Mouse (Mus musculus): ENCODE results near the gene Gmnn.
A peak's percentile ranks its signal among the peaks of the same experiment; 100 is the strongest.
"Not testable (repeated sequence)": the region's sequence is repeated elsewhere in the genome, so short reads cannot be mapped to it uniquely, and the experiment has no call there.

Gene Gmnn

DNA sequence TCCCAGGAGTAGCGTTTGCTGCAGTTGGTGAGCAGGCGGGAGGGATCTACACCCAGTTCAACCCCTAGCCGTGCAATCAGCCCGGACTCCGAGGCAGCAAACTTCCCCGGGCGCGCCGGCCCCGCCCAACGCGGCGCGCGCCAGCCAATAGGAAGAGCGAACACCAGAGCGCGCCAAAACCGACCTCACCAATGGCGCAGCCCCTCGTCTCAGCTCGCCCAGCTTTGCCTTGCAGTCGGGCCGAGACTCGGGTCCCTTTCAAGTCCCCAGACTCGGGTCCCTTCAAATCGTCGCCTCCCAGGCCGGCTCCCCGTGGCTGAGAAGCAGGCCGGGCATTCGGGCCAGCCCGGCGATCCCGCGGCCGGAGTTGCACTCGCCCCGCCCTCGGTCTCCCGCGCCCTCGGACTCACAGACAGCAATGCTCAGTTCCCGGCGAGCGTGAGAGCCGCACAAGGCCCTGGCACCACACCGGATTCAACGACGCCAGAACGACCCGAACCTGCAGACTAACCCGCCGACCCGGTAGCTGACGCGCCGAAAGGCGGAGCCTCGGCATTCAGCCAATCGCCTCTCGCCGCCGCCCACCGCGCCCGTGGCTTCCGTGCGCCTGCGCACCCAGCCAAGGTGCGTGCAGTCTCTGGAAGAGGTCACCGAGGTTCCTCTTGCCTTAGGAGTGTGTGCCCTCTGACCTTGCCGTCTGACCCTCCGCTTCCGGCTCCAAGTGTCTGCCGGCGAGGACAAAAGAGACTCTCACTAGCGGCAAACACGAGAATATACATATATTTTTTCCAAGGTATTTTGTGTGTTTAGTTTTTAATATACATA, at the start of gene Gmnn:
Gmnn (minus strand) TSS at position 521 of the 825 bp plus-strand sequence.
- DNase-seq, result peak; percentile 91

- DNase-seq, result no peak
These were observed 44.4 kb upstream of the Gmnn start for GRCm38 (mm10) chr13:24806079-24806478.

DNA sequence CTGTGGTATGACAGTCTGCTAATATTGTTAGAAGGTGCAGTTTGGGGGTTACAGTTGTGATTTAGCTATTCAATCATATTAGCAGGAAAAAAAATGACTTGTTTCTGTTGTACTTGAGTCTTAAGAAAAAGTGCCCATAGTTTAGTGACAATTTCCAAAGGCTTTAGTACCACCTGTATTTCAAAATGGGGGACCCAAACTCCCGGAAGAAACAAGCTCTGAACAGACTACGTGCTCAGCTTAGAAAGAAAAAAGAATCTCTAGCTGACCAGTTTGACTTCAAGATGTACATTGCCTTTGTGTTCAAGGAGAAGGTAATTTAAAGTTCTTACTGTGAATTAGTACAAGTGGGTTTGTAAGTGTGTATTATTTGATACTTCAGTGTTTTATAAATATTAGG, 41.5 kb upstream of the Gmnn start:
- DNase-seq, result no peak

DNA sequence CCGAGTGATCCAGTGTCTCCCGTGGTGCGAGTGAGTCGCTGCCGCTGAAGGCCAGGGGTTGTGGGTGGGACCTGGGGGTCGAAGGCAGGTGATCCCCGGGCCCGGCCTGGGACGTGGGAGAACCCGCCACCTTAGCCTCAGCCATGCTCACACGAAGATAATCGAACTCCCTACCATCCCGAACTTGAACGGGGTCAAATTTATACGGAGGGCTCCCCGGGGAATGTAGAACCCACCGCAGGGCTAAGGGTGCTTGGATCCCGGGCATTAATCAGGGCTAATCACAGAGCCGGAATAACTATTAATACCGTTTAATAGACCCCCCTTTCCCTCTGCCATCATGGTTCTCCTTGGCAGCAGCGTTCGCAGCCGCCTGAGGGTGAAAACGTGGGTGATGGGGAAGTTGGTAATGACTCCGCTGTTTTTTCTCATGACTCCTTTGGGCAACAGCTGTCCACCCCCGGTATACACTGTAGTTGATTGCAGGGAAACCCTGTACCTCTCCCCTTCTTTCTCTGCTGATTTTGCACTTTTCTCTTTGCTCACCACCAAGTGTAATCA, 40.5 kb upstream of the Gmnn start:
- DNase-seq, result peak; percentile 37

DNA sequence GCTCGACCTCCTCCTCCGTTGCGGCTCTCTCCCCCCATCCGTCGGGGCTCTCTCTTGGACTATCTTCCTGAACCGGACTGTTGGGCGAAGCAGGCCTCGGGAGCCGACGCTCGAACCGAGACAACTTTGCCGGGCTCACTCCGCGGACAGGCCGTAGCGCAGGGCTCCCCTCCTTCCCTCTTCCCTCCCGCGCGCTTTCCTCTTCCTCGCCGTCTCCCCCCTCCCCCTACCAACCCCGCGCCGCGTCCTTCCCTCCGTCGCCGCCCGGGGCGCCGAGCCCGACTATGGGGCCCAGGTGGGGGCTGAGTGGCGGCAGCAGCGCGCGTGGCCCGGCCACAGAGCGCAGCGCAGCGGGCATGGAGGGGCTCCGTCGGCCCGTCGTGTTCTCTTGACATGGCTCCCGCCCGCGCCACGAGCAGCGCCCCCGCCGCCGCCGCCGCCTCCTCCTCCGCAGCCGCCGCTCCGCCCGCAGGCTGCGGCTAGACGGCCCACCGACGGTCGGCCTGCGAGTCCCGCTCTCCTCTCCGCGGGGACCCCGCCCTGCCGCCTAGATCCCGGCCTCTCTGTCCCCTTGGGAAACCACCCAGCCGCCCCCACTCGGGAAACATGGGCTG, 39.7 kb upstream of the Gmnn start, which contains the start of gene BC005537:
BC005537 (plus strand) TSS at position 350 of the 614 bp plus-strand sequence.
- peak; percentile 72 for DNase-seq

DNA sequence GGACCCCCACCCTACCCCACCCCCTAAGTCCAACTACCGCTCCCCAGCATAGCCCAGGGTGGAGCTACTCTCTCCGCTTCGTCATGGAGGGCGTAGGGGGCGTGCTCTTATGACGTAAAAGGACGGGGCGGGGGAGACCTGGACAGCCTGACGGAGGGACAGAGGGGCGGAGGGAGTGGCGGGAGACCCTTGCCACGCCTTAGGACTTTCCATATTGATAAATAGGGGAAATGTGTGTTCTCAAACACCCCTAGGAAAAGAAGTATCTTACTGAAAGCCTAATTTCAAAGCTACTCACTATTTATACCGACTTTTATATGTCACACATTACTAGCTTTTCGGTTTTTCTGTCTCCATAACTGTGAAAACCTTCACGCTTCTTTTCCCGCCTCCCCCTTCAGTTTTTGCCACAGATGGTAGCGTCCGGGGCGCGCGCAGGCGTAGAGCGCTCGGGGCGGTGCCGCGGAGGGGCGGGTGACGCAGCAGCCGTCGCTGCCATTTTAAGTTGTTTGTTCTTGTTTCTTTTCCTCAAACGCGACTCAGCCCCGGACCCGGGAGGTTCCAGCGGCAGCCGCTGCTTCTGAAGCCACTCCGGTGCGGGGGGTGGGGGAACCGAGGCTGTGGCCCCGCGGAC, 39.1 kb upstream of the Gmnn start:
- peak; percentile 98 for DNase-seq

- peak; percentile 58 for DNase-seq
These were observed 38.4 kb upstream of the Gmnn start for GRCm38 (mm10) chr13:24799925-24800673.

GRCm38 (mm10) chr13:24799378-24799777, 37.7 kb upstream of the Gmnn start:
- DNase-seq, result no peak

DNA sequence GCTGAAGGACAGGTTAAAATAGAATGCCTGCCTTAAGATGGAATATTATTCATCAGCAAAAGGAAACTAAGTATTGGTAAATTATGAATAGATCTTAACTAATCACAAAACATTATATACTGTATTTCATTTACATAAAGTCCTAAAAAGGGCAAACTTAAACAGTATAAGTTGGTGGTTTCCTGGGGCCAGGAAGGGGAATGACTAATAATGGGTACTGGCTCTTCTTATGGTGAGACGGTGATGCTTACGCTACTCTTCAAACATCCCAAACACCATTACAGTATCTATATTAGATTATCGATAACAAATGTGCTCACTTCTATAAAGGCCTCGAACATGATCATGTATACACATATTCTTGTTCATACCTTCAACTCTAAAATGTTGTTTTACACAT, 37.0 kb upstream of the Gmnn start:
- DNase-seq, result no peak

DNA sequence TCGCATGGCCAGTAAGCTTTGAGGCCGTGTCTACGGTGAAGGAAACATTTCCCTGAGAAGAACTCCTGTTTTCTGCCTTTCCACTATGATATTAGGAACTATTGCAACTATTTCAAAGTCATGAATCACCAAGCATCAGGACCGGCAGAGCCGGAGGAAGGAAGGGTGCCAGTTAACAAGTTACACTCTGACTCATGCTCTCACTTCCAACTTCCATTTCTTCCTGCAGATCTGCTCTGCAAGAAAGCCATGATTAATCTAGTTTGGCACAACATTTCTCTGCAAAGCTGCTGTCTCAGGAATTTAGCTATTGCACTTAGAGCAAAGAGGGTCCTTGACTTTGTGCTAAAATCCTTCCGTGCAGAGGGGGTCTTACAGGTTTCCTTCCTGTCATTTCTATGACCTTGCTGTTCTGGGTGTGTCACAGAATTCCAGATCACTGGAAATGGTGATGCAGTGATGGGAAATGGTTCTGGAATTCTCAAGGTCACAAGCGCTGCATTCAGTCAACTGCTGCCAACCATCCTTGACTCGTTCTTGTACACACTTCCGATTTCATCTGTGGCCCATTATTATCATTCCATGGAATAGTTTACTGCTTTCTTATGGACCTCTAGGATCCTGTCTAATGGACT, 30.8 kb upstream of the Gmnn start:
- DNase-seq, result no peak

GRCm38 (mm10) chr13:24791349-24791748, 29.6 kb upstream of the Gmnn start:
- DNase-seq, result no peak

GRCm38 (mm10) chr13:24787477-24787876, 25.8 kb upstream of the Gmnn start:
- no peak for DNase-seq

GRCm38 (mm10) chr13:24786014-24786490, 24.3 kb upstream of the Gmnn start:
- DNase-seq, result peak; percentile 42

DNA sequence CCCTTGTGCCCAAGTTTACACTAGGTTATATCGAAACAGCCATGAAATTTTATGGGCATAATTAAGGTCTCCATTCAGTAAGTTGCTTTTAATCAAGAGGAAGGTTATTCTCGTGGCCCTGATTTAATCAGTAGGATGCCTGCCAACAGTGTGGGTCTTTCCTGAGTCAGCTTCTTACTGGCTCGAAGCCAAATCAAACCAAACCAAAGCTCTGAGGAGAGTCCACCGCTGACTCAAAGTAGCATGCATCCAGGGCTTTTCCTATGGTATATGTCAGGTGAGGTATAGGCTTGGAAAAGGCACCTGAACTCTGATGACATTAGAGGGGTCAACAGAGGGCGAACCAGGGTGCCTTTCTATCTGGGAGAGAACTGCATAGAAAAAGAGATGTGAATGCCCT, 20.2 kb upstream of the Gmnn start:
- DNase-seq, result peak; percentile 42

DNA sequence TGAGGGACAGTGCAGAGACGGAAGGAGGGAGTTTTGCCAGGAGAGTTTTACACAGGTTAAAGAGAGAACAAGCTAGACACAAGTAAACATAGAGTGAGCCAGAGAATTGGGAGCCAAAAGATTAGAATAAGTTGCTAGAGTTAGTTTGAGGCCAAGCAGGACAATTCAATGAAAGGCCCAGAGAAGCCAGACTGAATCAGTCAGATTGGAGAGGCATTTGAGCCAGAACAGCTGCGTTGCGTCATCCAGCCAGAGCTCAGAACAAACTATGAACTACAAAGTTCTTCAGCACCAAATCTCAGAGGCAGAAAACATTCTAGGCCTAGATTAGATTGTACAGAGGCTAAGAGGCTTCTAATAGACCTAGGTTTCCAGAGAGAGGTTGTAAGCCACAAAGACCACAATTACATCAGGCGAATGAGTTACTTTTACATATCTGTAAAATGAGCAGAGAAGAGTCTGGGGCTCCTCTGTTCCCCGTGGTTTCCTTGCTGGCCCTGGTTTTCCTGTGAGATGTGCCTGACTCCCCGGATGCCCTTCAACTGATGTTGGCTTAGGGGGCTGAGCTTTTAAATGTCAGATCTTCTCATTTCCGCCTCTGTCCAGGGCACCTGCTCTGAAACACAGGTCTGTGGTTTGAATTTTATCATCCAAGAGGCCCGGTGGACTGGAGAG, 17.1 kb upstream of the Gmnn start:
- DNase-seq, result no peak

- DNase-seq, result no peak
These were observed 16.3 kb upstream of the Gmnn start for GRCm38 (mm10) chr13:24778026-24778425.

GRCm38 (mm10) chr13:24776146-24776844, 14.6 kb upstream of the Gmnn start:
- peak; percentile 67 for DNase-seq

DNA sequence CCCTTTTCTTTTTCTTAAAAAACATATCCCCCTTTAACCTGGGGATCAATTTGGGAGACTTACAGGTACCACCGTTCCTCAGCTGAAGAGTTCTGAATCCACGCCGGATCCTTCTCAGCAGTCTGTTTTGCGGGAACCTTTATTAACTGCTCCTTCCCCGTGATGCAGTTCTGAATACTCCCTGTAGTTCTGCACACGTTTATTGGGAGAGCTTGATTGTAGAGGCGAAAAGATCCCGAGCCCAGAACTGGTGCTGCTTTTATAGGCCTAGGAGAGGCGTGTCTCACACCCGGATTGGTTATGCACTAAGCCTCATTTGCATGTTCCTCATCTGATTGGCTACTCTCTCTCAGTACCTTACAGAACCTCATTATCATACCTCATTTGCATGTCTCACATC, 9.8 kb upstream of the Gmnn start:
- DNase-seq, result not testable (repeated sequence)

DNA sequence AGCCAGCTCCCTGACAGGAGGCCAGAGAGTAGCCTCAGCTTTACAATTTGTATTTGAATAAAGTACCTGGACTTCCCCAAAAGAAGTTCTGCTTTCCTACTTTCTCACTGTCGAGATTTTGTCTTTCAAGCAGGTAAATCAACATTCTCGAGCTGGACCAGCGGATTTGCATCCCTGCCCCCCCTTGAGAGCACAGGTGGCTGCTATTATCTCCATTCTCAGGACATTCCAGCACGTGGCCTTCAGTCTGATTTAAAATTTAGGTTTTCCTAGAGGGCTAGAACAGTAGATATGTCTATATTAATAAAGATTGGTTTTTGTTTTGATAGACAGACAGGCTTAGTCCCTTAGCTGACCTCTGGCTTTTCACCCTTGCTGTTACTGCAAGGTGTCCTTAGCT, 6.1 kb upstream of the Gmnn start:
- DNase-seq, result not testable (repeated sequence)

DNA sequence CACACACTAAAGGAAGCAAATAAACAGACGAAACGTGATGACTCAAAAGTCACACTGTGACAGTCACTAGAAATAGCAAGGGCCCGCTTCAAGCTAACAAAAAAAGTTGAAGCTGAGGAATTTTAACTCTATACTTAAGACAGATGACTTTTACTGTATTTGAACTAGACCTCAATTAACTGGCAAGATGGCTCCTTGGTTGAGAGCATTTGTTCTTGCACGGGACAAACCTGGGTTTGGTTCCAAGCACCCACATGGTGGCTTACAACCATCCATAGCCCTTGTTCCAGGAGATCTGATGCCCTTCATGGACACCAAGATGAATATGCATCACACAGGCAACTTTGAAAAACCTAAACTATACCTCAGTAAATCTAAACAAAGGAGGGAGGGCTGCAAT, 531 bp upstream of the Gmnn start:
- no peak for DNase-seq

DNA sequence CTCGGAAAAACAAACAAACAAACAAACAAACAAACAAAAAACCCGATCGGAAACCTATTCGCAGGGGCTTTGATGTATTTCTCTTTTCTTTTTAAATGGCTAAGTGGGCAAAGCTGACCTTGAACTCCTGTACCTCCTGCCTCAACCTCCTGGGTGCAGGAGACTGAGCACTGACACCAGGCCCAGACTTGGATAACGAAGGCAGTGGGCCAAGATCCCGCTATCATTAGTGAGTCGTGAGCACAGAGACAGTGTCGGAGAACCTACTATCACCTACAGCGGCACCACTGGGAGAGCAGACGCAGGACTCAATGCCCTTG, 680 bp downstream of the Gmnn start:
- no peak for DNase-seq

Data from kidney, postnatal 10 days (tissue).